Mouse (Mus musculus) CH12.LX (cell line): ENCODE measurements at regions not wholly inside any gene's neighbourhood (a gene's known extent, or its start where the extent isn't known, plus 50 kb on each side); places are given as distances from the start of the nearest gene placed in this dataset.

Experiments
- CTCF ChIP-seq, 2 experiments: IDR thresholded peaks in 1 of 2; conservative IDR thresholded peaks in 1 of 2; 2 replicates each; pipeline ENCODE4 v1.5.1; 2011 to 2012; ENCODE audit warnings: low read depth in 2 of 2, low read length in 2 of 2, improper control_type of control experiment in 1 of 2, inconsistent platforms in 1 of 2, mild to moderate bottlenecking in 1 of 2, moderate library complexity in 1 of 2
- ELF1 ChIP-seq: IDR thresholded peaks from 2 replicates; pipeline ENCODE4 v1.6.1; 2014; ENCODE audit warnings: low read depth, mild to moderate bottlenecking, inconsistent platforms, low read length, improper control_type of control experiment
- EP300 ChIP-seq: IDR thresholded peaks from 2 replicates; pipeline ENCODE4 v1.6.1; 2011; ENCODE audit warnings: low read length, improper control_type of control experiment
- GABPA ChIP-seq: IDR thresholded peaks from 2 replicates; pipeline ENCODE4 v1.6.1; 2012; ENCODE audit warnings: low read depth, low read length, improper control_type of control experiment, inconsistent platforms; ENCODE audit not compliant: insufficient replicate concordance
- JUN ChIP-seq: IDR thresholded peaks from 2 replicates; pipeline ENCODE4 v1.6.1; 2011; ENCODE audit warnings: low read depth, mild to moderate bottlenecking, low read length, improper control_type of control experiment, moderate library complexity; ENCODE audit not compliant: insufficient read depth
- MAFK ChIP-seq: IDR thresholded peaks from 2 replicates; pipeline ENCODE4 v1.6.1; 2011; ENCODE audit warnings: low read length, improper control_type of control experiment; ENCODE audit not compliant: insufficient replicate concordance
- MXI1 ChIP-seq: IDR thresholded peaks from 2 replicates; pipeline ENCODE4 v1.6.1; 2011; ENCODE audit warnings: mild to moderate bottlenecking, low read depth, low read length, improper control_type of control experiment
- POLR2A ChIP-seq: IDR thresholded peaks from 2 replicates; pipeline ENCODE4 v1.6.1; 2011; ENCODE audit warnings: low read depth, mild to moderate bottlenecking, improper control_type of control experiment, low read length
- ZKSCAN1 ChIP-seq: IDR thresholded peaks from 2 replicates; pipeline ENCODE4 v1.6.1; 2012; ENCODE audit warnings: low read depth, inconsistent platforms, low read length, improper control_type of control experiment, borderline replicate concordance

DNA sequence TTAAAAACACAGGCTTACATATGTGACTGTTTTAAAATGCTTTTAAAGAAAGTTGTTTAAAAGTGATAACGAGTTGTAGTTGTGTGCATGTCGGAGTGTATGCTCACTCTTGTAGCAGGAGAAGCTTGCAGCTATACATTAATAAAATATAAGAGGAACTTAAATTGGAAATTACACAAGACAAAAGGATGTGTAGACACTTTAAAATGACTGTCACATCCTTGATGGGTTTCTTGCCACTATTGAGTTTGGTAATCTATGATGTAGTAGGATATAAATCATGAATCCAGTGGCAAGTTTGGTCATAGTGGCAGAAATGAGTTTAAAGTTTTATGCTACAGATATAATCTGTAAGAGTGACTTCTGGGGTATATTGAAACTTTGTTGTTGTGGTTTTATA, 504.3 kb downstream of the Plcl1 start:
- TF ChIP-seq ELF1 (no peak), ZKSCAN1 (no peak), GABPA (no peak), POLR2A (no peak), MAFK (no peak), MXI1 (no peak), EP300 (no peak), JUN (no peak), CTCF (conservative IDR thresholded peaks at IDR 0.05 in 1 of 2, IDR thresholded peaks at IDR 0.05 in 1 of 2; ENCODE audit: low read depth in 2 of 2, low read length in 2 of 2) (no peak)
